Mouse (Mus musculus): ENCODE results near the gene Ubap2.
A peak's percentile ranks its signal among the peaks of the same experiment; 100 is the strongest.

Ubap2 gene

DNA sequence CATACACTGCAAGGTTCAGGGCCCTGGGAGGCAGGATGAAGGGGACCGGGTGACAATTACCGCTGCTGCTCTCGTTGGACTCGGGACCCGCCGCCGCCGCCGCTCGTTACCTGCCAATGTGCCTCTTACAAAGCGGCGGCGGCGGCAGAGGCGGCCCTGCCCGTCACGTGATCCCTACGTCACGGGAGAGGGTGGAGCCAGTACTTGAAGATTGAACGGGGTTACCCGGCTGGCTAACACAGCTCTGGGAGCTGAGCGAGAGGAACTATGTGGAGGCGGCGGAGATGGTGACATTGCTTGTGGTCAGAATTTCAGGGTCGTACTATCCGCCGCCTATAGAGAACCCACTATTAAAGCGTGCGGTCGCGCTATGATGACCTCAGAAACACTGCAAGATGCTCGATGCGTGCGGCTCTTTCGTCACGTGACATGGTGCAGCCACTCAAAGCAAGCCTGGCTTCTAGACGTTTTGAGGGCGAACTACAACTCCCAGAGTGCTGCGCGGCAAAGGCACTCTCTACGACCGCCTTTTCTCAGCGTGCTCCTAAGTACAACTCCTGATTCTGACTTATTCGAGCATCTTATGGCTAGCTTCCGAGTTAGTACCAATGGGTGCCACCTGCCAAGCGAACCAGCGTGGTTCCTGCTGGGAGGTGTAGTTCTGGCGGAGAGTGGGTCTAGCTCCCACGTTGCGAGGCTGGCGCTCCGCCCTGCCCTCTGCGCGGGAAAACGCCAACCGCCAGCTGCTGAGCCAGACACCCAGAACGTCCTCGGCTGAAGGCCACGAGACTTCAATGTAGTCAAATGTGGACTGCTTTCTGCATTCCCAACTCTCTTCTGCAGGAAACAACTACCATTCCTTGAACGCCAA lies at the start of gene Ubap2:
Gene Ubap2 (minus strand): TSS at position 165 of the 871 bp plus-strand sequence.
- peak; percentile 100 for DNase-seq (ENCODE audit: low read depth, low spot score)

DNA sequence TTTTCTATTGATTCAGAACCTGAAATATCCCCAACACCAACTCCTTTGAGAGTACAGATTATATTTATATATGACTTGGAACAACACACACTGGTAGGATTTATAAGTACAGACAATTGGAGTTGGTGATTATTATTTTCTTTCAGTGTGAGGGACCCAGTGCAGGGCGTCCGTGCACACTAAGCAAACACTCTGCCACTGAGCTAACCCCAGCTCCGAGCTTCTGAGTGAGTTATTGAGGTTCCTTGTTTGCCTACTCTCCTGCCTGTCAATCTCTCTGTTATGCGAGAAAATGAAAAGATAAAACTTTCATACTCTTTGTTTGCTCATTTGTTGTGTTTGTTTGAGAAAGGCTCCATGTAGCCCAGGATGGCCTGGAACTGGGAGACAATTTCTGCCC lies 46.0 kb upstream of the Ubap2 start:
- no peak for DNase-seq (ENCODE audit: low read depth, low spot score)

DNA sequence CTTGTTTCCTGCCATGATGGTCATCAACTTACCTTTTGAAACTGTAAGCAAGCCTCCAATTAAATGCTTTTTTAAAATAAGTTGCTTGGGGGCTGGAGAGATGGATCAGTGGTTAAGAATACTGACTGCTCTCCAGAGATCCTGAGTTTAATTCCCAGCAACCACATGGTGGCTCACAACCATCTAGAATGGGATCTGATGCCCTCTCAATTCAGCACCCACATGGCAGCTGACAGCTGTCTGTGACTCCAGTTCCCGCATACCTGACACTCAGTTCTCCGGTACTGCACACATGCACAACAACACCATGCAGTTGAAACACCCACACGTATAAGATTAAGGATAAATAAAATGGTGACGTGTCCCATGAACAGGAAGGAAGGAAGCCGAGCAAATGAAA lies 43.3 kb upstream of the Ubap2 start:
- DNase-seq (ENCODE audit: low read depth, low spot score) = no peak

DNA sequence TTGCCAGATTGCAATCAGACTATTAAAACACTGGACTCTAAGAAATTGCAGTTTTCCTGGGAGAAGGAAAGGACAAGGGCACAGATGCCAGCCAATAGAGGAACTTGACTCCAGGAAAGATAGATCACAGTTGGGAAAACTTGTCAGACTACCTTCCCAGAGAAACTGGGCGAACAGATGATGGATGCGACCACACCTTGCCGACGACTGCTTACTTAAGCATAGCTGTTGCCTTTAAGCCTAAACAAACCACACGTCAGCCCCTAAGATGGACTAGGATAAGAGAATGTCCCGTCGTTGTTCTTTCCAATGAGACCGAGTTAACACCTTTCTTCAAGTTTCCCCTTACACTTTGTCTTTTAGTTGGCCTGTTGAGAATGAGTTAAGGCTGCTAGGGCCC lies 40.2 kb upstream of the Ubap2 start:
- DNase-seq (ENCODE audit: low read depth, low spot score) = no peak

DNA sequence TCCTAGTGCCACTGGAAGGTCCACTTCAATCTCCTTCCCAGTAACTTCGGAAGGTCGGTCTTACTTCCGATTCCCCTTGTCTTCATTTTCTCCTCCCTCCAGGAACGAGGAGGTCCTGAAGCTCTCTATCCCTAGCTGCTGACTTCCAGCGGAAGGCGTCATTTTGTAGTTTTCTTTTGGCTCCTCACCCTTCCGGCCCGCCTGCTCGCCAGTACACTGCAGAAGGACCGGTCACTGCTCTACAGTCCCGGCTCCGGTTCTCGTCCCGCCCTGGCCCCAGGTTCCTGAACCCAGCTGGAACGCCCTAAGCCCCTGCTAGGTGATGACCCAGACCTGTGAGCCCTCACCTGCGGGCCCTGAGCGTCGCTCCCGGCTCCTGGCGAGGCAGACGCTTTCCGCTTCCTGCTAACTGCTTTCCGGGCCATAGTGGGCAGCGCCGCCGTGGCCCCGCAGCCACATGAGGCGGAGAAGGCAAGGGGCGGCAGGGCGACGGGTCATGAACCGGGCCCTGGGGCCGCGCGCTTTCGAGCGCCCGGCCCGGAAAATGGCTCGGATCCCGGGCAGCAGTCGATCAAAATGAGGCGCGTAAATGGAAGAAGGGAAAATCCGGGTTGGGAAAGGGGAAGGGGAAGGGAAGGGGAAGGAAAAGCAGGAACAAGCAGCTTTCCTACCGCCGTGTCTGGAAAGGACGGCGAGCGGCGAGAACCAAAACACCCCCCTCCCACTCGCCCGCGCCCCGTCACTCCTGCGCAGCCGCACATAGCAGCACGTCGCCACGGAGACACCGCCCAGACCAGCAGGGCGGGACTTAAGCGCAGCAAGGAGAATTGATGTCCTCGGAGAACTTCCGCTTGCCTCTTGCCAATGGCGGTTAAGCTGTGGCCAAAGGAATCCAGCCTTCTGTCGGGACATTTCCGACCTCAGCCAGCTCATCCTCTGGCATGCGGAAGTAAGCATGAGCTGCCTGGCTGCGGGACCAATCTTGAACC lies 39.5 kb upstream of the Ubap2 start, which contains the start of gene Dcaf12:
Gene Dcaf12 (minus strand): TSS at position 749 of the 989 bp plus-strand sequence.
- DNase-seq (ENCODE audit: low read depth, low spot score) = peak; percentile 98

DNA sequence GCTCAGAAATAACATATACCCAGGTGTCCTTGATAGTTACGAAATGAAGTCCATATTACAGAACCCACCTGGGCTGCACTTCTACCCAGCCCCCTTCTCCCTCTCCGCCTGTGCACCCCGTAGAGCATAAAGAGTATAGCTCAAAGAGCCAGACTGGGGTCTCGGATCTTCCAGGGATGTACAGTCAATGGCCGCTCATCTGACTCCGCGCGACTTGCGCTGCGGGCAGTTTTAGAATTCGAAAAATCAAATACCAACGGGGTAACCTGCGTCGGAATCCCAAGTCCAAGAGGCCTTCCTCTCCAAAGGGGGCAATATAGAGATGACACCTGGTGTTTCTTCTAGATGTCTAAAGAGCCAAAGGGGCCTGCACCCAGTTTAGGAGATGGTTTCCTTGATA lies 38.8 kb upstream of the Ubap2 start:
- no peak for DNase-seq (ENCODE audit: low read depth, low spot score)

DNA sequence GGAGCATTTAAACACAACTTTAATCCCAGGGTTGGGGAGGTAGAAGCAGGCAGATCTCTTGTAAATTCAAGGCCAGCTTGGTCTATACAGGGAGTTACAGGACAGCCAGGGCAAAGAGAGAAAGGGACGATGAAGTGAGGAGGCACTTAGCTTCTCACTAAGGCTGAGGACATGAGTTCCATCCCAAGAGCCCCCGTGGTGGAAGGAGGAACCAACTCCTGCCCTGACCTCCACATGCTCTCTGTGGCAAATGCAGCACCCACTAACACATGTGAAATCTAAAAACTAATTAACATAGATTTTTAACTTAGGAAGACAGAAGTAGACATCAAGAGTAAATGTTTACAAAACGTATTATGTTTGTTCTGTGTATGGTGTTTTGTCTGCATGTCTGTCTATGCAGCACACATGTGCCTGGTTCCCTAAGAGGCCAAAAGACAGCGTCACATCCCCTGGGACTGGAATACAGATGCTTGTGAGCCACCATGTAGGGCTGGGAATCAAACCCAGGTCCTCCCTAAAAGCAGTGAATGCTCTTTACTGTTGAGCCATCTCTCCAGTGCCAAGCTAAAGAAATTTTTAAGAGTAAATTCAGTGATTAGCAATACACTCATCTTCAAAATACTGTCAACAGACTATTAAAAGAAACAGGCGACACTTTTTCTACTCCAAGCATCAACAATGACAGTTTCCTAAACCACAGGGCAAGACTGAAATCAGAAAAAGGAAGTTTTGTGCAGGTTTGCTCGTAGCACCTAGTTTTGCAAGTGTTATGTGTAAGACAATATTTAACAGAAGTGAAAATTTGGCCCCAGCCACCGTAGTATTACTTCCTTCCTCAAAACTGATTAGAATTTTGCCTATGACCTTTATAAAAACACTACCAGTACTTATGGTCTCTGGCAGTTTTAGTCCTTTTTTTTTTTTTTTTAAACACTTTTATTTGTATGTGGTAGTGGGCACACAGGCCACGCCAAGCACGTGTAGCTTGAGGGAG lies 35.9 kb upstream of the Ubap2 start:
- DNase-seq (ENCODE audit: low read depth, low spot score) = no peak

DNA sequence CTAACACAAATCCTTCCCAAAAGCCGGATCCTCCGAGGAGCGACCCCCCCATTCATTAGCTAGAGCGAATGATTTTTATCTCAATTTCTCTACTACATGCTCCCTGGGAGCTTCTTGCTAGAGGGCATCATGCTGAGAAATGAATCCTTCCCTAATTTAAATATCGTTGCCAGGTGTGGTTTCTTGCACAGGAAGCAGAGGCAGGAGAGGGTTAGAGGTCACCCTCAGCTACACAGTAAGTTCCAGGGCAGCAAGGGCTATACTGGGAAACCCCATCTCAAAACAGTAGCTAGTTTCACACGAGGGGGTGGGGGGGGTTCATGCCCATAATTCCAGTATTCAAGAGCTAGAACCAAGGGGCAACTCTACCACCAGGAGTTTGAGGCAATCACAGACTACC lies 32.5 kb upstream of the Ubap2 start:
- peak; percentile 89 for DNase-seq (ENCODE audit: low read depth, low spot score)

DNA sequence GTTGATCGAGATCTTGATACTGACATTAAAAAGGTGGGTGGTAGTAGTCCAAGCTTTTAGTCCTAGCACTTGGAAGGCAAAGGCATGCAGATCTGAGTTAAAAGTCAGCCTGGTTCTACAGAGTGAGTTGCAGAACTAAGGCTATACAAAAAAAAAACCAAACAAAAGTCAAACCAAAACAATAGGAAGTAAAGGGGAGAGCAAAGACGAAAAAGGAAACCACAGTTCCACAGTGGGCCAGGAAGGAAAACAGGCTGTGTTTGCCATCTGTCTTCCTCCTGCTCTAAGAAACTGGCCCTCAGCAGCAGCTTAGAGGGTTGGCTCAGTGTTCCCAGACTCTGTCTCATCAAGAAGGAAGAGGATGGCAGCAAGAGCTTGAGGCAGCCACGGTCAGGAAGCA lies 29.4 kb upstream of the Ubap2 start:
- no peak for DNase-seq (ENCODE audit: low read depth, low spot score)

DNA sequence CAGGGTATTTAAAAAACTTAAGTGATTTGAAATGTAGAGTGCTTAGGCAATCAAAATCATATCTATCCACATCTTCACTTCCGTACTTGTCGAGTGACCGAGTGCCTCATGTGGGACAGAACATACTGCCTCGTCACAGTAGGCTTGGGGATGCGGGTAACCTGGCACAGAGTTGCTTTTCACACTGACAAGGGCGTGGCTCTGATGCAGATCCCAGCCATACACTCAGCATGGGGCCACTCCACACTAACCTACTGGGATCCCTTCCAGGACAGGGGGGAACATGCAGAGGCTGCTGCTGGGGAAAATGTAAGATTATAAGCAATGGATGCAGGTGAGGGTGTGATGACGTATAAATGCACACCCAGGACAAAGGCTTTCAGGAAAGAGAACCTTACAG lies 28.7 kb upstream of the Ubap2 start:
- DNase-seq (ENCODE audit: low read depth, low spot score) = peak; percentile 75

DNA sequence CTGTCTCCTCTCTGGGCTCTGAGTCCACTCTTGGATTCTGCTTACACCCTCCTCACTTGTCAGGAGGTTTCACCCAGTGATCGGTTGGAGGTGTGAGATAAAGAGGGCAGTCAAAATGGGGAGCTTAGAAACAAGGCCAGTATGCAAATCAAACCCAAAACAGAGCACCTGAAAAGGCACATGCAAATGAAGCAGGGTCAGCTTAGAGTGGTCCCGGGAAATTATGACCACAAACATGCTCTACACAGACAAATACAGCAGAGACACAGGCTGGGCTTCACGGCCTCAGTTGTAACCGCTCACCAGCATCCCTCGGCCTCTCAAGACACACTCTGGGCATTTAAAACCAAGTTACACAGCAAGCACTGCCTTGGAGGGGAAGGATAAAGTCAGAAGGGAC lies 24.0 kb upstream of the Ubap2 start:
- DNase-seq (ENCODE audit: low read depth, low spot score) = no peak

DNA sequence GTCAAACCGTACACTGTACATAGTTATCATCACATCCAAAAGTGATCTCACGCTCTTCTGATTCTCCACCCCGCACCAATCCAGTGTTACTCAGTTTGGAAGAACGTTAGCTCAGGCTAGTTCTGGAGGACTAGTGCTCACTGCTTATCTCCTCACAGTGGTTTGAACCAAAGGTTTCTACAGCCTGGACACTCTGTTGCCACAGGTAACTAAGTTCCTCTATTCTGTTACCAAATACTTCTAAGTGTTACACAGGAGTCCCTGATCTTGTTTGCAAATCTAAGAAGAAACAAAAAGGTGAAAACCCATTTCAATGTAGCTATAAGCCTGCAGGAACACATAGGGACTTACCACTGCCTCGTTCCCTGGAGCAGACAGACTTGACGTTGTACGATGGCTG lies 21.0 kb upstream of the Ubap2 start:
- DNase-seq (ENCODE audit: low read depth, low spot score) = no peak

DNA sequence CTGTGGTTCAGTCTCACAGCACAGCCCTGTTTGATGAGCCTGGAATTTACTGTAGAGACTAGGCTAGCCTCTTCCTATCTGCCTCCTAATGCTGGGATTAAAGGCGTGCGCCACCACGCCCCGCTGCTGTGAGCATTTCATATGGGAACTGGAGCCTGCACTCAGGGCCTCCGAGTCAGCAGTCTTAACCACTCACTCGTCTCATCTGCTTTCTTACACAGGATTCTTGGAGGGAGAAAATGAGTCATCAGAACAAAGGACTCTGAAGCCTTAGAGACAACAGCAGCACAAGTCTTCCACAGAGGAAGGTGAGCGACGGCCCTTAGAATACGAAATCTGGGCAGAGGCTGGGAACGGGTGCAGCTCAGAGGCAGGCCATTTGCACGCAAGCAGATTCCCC lies 20.6 kb upstream of the Ubap2 start:
- DNase-seq (ENCODE audit: low read depth, low spot score) = peak; percentile 62

DNA sequence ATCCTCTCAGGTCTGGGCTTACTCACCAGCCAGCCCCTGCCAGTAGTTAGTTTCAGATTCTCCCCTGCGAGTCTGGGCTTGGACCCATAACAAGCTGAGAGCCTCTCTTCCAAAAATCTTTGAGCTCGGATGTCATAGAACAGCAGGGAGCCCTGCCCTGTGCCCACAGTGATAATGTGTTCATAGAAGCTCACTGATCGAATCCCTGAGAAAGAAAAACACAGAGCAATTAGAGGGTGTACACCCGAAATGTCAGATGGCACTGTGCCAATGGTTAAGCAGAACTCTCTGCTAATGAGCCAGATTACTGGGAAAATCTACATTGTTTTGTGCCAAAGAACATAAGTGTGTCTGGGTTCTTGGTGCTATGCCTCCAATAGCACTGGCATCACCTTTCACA lies 19.0 kb upstream of the Ubap2 start:
- DNase-seq (ENCODE audit: low read depth, low spot score) = no peak

DNA sequence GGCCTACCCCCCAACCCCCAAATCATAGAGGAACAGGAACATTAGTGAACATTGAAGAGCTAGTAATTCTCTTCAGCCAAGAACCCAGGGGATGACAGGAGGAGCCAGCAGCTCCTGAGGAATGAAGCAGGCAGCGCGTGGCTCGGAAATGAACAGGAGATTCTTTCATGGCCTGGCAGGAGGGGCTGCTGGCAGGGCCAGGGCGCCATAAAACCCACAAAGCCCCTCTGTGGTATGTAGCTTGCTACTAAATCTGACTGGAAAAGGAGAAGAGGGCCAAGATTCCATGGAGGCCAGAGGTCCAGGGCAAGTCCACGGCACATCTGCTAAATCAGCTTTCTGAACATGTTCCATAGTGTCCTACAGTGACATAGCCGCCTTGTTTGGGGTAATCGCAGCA lies 14.9 kb upstream of the Ubap2 start:
- DNase-seq (ENCODE audit: low read depth, low spot score) = no peak

DNA sequence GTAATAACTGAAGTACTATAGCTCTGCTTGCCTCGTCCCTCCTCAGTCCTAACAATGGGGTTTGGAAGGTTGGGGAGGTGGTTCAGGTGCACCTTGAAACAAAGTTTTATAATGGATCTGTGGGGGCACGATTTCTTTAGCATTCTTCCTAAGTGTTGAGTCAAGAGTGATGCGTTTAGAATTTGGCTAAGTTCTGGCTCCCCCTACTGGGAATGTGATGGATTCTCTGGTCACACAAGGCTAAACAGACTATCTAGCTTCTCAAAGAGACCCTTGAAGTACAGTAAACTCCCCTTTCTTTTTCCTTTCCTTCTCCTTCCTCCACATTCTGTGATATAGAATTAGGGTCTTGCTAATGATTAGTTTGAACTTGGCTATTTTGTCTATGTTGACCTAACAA lies 11.5 kb upstream of the Ubap2 start:
- peak; percentile 76 for DNase-seq (ENCODE audit: low read depth, low spot score)

DNA sequence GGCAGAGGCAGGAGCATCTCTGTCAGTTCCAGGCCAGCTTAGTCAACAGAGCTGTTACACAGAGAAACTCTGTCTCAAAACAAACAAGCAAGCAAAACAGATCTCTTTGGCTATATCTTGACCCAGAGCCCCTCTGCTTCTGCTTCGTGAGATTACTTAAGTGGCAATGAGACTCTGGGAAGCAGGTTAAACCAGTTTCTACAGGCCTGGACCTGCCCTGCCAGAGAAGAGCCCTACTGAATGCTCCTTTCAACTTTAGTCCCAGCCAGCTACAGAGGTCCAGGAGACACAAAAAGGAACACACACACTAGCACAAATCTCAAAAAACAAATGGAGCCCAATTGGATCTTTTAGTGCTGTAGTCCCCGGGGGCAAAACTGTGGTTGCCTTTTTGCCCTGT lies 9.1 kb upstream of the Ubap2 start:
- peak; percentile 52 for DNase-seq (ENCODE audit: low read depth, low spot score)

DNA sequence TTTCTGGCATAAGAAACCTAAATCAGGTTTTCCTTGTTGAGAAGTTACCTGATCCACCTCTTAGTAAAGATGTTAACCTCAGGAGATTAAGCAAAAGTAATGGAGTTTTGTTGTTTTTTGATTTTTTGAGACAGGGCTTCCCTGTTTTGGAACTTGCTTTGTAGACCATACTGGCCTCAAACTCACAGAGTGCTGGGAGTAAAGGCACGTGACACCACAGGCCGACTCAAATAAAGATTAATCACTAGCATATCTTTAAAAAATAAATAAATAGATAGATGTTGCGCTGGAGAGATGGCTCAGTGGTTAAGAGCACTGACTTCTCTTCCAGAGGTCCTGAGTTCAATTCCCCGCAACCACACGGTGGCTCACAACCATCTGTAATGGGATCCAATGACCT lies 983 bp upstream of the Ubap2 start:
- no peak for DNase-seq (ENCODE audit: low read depth, low spot score)

DNA sequence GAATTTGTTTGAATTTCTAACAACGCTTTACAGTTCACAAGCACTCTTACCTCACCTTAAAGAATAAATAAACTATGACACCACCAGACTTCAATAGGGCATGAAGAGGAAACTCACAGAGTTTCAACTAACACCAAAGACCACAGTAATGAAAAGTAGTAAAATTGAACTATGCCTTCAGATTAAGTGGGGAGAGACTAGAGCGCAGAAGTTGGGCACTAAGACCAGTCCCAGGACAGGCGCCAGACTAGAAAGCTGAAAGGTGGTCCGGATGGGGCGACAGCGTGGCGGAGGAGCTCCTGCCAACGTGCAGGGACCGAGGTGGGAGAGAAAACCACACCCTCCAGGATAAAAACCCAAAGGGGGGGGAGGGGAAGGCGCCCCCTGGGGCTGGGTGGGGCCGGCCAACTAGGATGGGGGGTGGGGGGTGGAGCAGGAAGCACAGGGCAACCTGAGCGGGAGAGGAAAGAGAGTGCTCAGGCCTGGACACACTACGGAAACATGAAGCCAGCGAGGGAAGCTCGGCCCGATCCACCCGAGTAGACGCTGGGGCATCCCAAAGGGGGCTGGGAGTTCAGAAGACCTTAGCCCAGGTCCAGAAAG lies 466 bp downstream of the Ubap2 start:
- DNase-seq (ENCODE audit: low read depth, low spot score) = peak; percentile 90

DNA sequence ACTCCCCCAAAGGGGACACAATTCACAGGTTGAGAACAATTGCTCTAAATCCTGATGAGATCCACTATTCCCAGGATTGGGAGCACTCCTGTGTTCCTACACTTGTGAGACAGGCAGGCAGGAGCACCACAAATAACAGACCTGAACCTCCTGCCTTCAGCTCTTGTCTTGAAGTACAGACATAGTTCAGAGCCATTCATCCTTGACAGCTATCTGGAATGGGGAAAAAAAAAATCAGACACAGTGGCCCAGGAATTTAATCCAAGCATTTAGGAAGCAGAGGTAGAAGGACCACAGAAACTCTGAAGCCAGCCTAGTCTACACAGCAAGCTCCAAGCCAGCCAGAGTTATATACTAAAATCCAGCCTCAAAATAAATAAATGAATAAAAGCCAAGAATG lies 6.8 kb downstream of the Ubap2 start:
- DNase-seq (ENCODE audit: low read depth, low spot score) = no peak

DNA sequence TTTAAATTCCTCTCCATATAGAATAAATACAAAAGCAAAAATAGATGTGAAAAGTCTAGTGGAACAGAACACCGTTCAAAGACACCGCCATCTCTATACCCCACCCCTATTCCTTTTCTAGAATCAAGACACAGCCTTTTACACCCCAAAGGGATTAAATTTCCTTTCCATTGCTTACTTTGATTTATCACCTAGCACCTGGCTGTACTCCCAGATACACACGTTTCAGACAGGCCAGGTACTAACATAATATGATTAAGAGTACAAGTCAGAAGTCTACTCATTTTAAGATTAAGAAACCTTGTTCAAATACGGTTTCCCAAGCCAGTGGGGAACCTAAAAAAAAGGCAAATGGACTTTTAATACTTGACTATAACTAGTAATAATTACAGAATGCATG lies 8.6 kb downstream of the Ubap2 start:
- DNase-seq (ENCODE audit: low read depth, low spot score) = no peak

Data from R1 (cell line).